Mouse (Mus musculus) intestine, embryonic 14.5 days (tissue): ENCODE results near the gene Flt3. TPM values are rescaled to one million over a fixed set of nuclear protein-coding genes. Genes with fewer than 3 reads are reported as not detected.

Experiments used
- ATAC-seq: fragments of 200-750 bp; cut with Nextera tagmentation; replicated peaks from 2 replicates; pipeline ENCODE4 v1.8.0; 2017; ENCODE audit warnings: low read depth, moderate number of reproducible peaks, moderate TSS enrichment, moderate library complexity; ENCODE audit not compliant: low FRiP score, low TSS enrichment
- DNase-seq: peaks from one replicate; pipeline ENCODE4 v3.0.0-alpha.2; 2018; ENCODE audit warnings: low spot score
- H3K27ac ChIP-seq: fragments of 300-500 bp; sonication (generic); 2 replicates; pipeline ENCODE4 v1.5.1; 2014; ENCODE audit warnings: low read depth, mild to moderate bottlenecking, control low read depth
- H3K27me3 ChIP-seq: fragments of 300-500 bp; sonication (generic); replicated peaks from 2 replicates; pipeline ENCODE4 v1.6.1; 2014; ENCODE audit warnings: low read length, control low read depth; ENCODE audit not compliant: control insufficient read depth, insufficient read depth
- H3K36me3 ChIP-seq: fragments of 300-500 bp; sonication (generic); 2 replicates; pipeline ENCODE4 v1.6.1; 2014; ENCODE audit warnings: low read length, control low read depth; ENCODE audit not compliant: control insufficient read depth, insufficient read depth
- H3K4me1 ChIP-seq: fragments of 300-500 bp; sonication (generic); replicated peaks from 2 replicates; pipeline ENCODE4 v1.6.1; 2014; ENCODE audit warnings: low read length, control low read depth, mixed read lengths; ENCODE audit not compliant: control insufficient read depth, insufficient read depth
- H3K4me2 ChIP-seq: fragments of 300-500 bp; sonication (generic); 2 replicates; pipeline ENCODE4 v1.6.1; 2014; ENCODE audit warnings: low read length
- H3K4me3 ChIP-seq: fragments of 300-500 bp; sonication (generic); 2 replicates; pipeline ENCODE4 v1.5.1; 2014; ENCODE audit warnings: low read depth, low read length, control low read depth, mixed read lengths
- H3K9ac ChIP-seq: fragments of 300-500 bp; sonication (generic); 2 replicates; pipeline ENCODE4 v1.6.1; 2014; ENCODE audit warnings: mild to moderate bottlenecking, low read length
- H3K9me3 ChIP-seq: fragments of 300-500 bp; sonication (generic); 2 replicates; pipeline ENCODE4 v1.6.1; 2016; ENCODE audit warnings: low read length, control low read depth; ENCODE audit not compliant: control insufficient read depth
- WGBS: fragments of 180-500 bp; shearing (Covaris S2); extraction: QIAGEN DNeasy Blood & Tissue Kit; methylation state at CpG from one replicate; pipeline ENCODE4 v1.1.7; 2014; 5-methylcytosine and 5-hydroxymethylcytosine counted together
- polyA plus RNA-seq: library from polyadenylated mRNA; unstranded; fragments of >200 nt; fragmentation: Nextera tagmentation; extraction: Ambion mirVana; gene quantifications from 2 replicates; pipeline ENCODE4 v1.2.1, GENCODE M21; 2014

The Flt3 gene
- polyA plus RNA-seq, 1 experiment from 2014 or later, result 0.19 TPM

- Histone ChIP-seq H3K4me3 (no peak overlapping the region), H3K4me2 (no peak overlapping the region), H3K36me3 (no peaks in the 10 kb centered on the region), H3K9ac (no peak overlapping the region), H3K27ac (no peak overlapping the region), H3K27me3 (no peaks in the 10 kb centered on the region), H3K4me1 (no peaks in the 10 kb centered on the region), H3K9me3 (no peaks in the 10 kb centered on the region)
- 84% methylated on average over 3 of the region's 3 CpGs for WGBS
- DNase-seq (no peak), ATAC-seq (no peak)
Observed at GRCm38 (mm10) chr5:147379481-147379880, 20.8 kb downstream of the Flt3 start.

GRCm38 (mm10) chr5:147370276-147370675, 30.0 kb downstream of the Flt3 start:
- H3K9me3 ChIP-seq, result no peaks in the 10 kb centered on the region

GRCm38 (mm10) chr5:147368221-147368620, 32.1 kb downstream of the Flt3 start:
- no peak overlapping the region for H3K4me2 ChIP-seq
- no peak overlapping the region for H3K9ac ChIP-seq
- H3K4me3 ChIP-seq, result no peak overlapping the region
- no peak for DNase-seq
- no peak for ATAC-seq
- H3K27me3 ChIP-seq, result no peaks in the 10 kb centered on the region
- no peaks in the 10 kb centered on the region for H3K9me3 ChIP-seq
- no peak overlapping the region for H3K27ac ChIP-seq
- no peaks in the 10 kb centered on the region for H3K4me1 ChIP-seq
- 95% methylated on average over 6 of the region's 6 CpGs for WGBS
- no peaks in the 10 kb centered on the region for H3K36me3 ChIP-seq

More at GRCm38 (mm10) chr5:147370276-147370675, 30.0 kb downstream of the Flt3 start:
- no peaks in the 10 kb centered on the region for H3K36me3 ChIP-seq
- no peaks in the 10 kb centered on the region for H3K4me1 ChIP-seq
- no peaks in the 10 kb centered on the region for H3K27me3 ChIP-seq
- WGBS, result 87% methylated on average over 8 of the region's 8 CpGs
- H3K27ac ChIP-seq, result no peak overlapping the region
- no peak overlapping the region for H3K4me3 ChIP-seq
- no peak overlapping the region for H3K4me2 ChIP-seq
- no peak overlapping the region for H3K9ac ChIP-seq
- ATAC-seq (no peak), DNase-seq (no peak)

GRCm38 (mm10) chr5:147365995-147366765, 34.1 kb downstream of the Flt3 start:
- Histone ChIP-seq H3K4me3 (no peak overlapping the region), H3K9ac (no peak overlapping the region), H3K36me3 (no peaks in the 10 kb centered on the region), H3K9me3 (no peaks in the 10 kb centered on the region), H3K27me3 (no peaks in the 10 kb centered on the region), H3K27ac (no peak overlapping the region), H3K4me1 (no peaks in the 10 kb centered on the region), H3K4me2 (no peak overlapping the region)
- ATAC-seq (no peak), DNase-seq (no peak)
- 38% methylated on average over 16 of the region's 16 CpGs for WGBS

GRCm38 (mm10) chr5:147363054-147363453, 37.2 kb downstream of the Flt3 start:
- Histone ChIP-seq H3K9ac (no peak overlapping the region), H3K27me3 (no peaks in the 10 kb centered on the region), H3K4me2 (no peak overlapping the region), H3K4me3 (no peak overlapping the region), H3K36me3 (no peaks in the 10 kb centered on the region), H3K27ac (no peak overlapping the region), H3K4me1 (no peaks in the 10 kb centered on the region), H3K9me3 (no peaks in the 10 kb centered on the region)
- no peak for DNase-seq
- ATAC-seq, result no peak
- WGBS, result 75% methylated on average over 12 of the region's 12 CpGs

GRCm38 (mm10) chr5:147358481-147358880, 41.8 kb downstream of the Flt3 start:
- no peaks in the 10 kb centered on the region for H3K27me3 ChIP-seq
- no peaks in the 10 kb centered on the region for H3K4me1 ChIP-seq
- ATAC-seq, result no peak
- no peak overlapping the region for H3K4me3 ChIP-seq
- H3K9me3 ChIP-seq, result no peaks in the 10 kb centered on the region
- no peak for DNase-seq
- no peak overlapping the region for H3K9ac ChIP-seq
- H3K27ac ChIP-seq, result no peak overlapping the region
- WGBS, result 90% methylated on average over 11 of the region's 11 CpGs
- H3K4me2 ChIP-seq, result no peak overlapping the region
- no peaks in the 10 kb centered on the region for H3K36me3 ChIP-seq

- WGBS, result 44% methylated on average over 3 of the region's 3 CpGs
Observed at GRCm38 (mm10) chr5:147357536-147357935, 42.8 kb downstream of the Flt3 start.

GRCm38 (mm10) chr5:147356260-147357055, 43.8 kb downstream of the Flt3 start:
- no peak for DNase-seq
- H3K4me2 ChIP-seq, result no peak overlapping the region
- no peaks in the 10 kb centered on the region for H3K27me3 ChIP-seq
- H3K36me3 ChIP-seq, result no peaks in the 10 kb centered on the region
- no peak overlapping the region for H3K27ac ChIP-seq
- H3K9ac ChIP-seq, result no peak overlapping the region
- ATAC-seq, result no peak
- H3K4me1 ChIP-seq, result no peaks in the 10 kb centered on the region
- 93% methylated on average over 13 of the region's 13 CpGs for WGBS
- no peak overlapping the region for H3K4me3 ChIP-seq
- H3K9me3 ChIP-seq, result no peaks in the 10 kb centered on the region

More at GRCm38 (mm10) chr5:147357536-147357935, 42.8 kb downstream of the Flt3 start:
- Histone ChIP-seq H3K4me2 (no peak overlapping the region), H3K4me3 (no peak overlapping the region), H3K36me3 (no peaks in the 10 kb centered on the region), H3K9me3 (no peaks in the 10 kb centered on the region), H3K4me1 (no peaks in the 10 kb centered on the region), H3K27me3 (no peaks in the 10 kb centered on the region), H3K27ac (no peak overlapping the region), H3K9ac (no peak overlapping the region)
- ATAC-seq (no peak), DNase-seq (no peak)
